Mouse (Mus musculus) lung, postnatal 0 days (tissue): ENCODE measurements at regions not wholly inside any gene's neighbourhood (a gene's known extent, or its start where the extent isn't known, plus 50 kb on each side); places are given as distances from the start of the nearest gene placed in this dataset.

Source experiments
- CTCF ChIP-seq: IDR thresholded peaks from 2 replicates; pipeline ENCODE4 v1.5.1; 2016; ENCODE audit warnings: antibody characterized with exemption, mild to moderate bottlenecking
- EP300 ChIP-seq: IDR thresholded peaks from 2 replicates; pipeline ENCODE4 v1.6.1; 2016; ENCODE audit warnings: antibody characterized with exemption, mild to moderate bottlenecking, control low read depth

DNA sequence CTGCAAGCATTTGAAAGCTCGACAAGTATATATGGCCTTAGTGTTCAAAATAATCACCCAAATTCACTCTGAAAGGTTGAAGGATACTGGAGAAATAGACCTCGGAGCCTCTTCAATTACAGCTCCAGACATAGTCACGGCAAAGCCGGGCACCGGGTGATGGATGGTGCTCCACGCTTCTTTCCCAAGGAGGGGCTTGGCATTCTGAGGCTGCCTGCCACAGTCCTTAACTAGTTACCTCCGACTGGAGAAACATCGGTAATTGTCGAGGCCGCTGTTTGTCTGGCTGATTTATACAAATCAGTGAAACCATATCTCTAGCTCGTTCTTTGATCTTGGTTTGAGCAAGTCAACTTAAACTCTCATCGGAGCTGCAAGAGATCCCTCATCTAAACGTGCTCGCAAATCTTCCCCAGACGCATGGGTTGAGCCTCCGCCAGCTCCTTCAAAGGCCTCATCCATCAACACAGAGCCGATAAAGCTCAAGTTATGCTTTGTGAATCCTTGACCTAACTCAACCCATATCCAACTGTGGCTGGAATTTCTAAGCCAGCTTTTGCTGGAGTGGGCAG is 145.4 kb upstream of the Stx16 start:
- no peak for TF ChIP-seq EP300
- no peak for TF ChIP-seq CTCF
